Mouse (Mus musculus): ENCODE results near the gene Wrap53.
A peak's percentile ranks its signal among the peaks of the same experiment; 100 is the strongest.
"Not testable (repeated sequence)": the region's sequence is repeated elsewhere in the genome, so short reads cannot be mapped to it uniquely, and the experiment has no call there.

Wrap53 gene

DNA sequence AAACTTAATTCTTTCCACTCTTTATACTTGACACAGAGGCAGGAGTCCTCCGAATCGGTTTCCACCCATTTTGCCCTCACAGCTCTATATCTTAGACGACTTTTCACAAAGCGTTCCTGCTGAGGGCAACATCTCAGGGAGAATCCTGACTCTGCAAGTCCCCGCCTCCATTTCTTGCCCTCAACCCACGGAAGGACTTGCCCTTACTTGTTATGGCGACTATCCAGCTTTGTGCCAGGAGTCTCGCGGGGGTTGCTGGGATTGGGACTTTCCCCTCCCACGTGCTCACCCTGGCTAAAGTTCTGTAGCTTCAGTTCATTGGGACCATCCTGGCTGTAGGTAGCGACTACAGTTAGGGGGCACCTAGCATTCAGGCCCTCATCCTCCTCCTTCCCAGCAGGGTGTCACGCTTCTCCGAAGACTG, at the start of gene Wrap53, which contains the start of gene Trp53:
Gene Wrap53 (minus strand): TSS at position 165 of the 424 bp plus-strand sequence.
Gene Trp53 (plus strand): TSS at position 269 of the 424 bp plus-strand sequence.
- peak; percentile 78 to 86 for DNase-seq (ENCODE audit: low read depth in 1 of 2, low spot score in 2 of 2)

DNA sequence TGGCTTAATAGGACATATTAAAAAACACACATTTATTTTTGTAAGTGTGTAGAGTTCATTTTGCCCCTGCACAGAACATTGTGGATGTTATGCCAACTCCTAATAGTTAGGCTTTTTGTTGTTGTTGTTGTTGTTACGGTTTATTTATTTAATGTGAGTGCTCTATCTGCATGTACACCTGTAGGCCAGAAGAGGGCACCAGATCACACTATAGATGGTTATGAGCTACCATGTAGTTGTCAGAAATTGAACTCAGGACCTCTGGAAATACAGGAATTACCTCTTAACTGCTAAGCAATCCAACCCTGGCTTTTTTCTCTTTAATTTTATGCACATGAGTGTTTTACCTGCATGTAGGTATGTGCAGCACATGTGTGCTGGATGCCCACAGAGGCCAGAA, 49.7 kb upstream of the Wrap53 start:
- no peak for DNase-seq (ENCODE audit: low read depth in 1 of 2, low spot score in 2 of 2)

DNA sequence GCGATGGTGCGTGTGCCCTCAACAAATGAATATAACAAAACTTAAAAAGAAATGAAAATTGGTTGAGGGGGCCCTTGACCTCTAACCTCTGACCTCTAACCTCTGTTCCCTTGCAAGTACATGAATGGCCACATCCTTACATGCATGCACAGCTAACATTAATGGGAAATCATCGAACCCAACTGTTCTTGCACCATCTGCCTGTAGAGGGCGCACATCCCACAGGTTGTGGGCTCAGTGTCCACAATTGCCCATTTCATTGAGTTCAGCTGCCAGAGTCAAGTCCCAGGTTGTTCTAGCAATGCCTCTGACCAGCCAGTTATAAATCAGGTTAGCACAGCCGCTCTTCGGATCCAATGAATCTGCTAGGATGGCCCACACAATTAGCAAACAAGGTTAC, 48.2 kb upstream of the Wrap53 start:
- DNase-seq (ENCODE audit: low read depth in 1 of 2, low spot score in 2 of 2), result peak in 1 of 2 experiments; percentile 59

DNA sequence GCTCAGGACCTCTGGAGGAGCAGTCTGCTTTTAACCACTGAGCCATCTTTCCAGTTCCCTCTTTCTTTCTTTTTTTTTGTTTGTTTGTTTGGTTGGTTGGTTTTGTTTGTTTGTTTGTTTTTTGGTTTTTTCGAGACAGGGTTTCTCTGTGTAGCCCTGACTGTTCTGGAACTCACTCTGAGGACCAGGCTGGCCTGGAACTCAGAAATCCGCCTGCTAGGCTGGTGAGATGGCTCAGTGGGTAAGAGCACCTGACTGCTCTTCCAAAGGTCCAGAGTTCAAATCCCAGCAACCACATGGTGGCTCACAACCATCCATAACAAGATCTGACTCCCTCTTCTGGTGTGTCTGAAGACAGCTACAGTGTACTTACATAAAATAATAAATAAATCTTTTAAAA, 44.3 kb upstream of the Wrap53 start:
- not testable (repeated sequence) for DNase-seq (ENCODE audit: low read depth in 1 of 2, low spot score in 2 of 2)

DNA sequence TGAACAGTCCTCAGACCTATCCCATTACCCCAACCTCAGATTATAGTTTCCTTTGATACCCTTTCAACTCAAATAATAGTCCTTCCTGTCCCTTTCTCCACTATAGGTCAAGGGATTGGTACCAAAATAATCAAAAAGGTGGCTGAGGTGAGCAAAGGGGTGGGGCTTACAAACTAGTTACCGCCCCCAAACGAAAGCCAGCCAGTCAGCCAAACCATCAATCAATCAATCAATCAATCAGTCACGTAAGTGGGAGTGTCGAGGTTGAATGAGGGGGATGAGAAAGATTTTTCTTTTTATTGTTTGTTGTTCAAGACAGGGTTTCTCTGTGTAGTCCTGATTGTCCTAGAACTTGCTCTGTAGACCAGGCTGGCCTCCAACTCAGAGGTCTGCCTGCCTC, 43.0 kb upstream of the Wrap53 start:
- DNase-seq (ENCODE audit: low read depth in 1 of 2, low spot score in 2 of 2), result no peak

DNA sequence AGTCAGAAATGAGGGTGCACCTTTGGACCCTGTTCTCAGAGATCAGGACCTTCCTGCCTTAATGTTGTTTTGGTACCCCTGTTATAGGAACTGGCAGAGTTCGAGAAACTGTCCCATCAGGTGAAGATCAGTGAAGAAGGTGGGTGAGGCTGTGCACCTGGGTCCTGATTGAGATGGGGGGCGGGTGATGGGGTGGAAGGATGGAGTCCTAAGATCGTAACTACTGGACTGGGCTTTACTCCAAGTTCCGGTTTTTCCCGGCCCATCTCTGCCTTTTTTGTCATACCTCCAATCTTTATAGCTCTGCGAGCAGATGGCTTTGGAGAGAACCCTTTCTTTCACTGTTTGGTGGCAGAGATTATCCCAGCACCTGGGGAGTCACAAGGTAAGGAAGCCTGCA, 42.4 kb upstream of the Wrap53 start:
- DNase-seq (ENCODE audit: low read depth in 1 of 2, low spot score in 2 of 2), result no peak

DNA sequence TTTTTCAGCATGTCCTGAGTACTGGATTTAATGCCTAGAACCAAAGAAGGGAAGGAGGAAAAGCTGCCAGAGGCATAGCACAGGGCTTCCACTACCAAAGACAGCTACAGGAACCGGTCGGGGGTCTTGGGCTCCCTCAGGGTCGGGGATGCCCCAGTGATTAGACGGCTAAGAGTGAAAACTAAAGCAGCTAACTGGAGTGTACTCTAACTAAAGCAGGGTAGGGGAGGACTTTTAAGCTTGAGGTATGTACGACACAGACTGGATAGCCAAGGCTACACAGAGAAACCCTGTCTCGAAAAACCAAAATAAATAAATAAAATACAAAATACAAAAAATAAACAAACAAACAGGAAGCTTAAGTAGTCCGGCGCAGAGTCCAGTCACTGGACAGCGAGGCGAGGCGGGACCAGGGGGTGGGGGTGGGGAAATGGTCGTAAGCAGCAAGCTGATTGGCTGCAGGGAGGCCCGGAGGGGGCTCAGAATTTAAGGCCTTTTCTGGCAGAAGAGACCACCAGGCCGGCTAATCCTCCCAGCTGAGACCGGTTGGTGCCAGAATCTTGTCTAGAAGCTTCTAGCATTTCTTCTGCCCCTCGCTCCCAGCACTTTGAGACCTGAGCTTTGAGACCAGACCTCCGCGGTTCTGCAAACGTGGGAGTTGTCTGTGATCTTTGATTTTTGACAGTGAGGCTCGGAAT, 41.7 kb upstream of the Wrap53 start, which contains the start of gene Sat2:
Gene Sat2 (plus strand): TSS at position 454 of the 698 bp plus-strand sequence.
- no peak for DNase-seq (ENCODE audit: low read depth in 1 of 2, low spot score in 2 of 2)

DNA sequence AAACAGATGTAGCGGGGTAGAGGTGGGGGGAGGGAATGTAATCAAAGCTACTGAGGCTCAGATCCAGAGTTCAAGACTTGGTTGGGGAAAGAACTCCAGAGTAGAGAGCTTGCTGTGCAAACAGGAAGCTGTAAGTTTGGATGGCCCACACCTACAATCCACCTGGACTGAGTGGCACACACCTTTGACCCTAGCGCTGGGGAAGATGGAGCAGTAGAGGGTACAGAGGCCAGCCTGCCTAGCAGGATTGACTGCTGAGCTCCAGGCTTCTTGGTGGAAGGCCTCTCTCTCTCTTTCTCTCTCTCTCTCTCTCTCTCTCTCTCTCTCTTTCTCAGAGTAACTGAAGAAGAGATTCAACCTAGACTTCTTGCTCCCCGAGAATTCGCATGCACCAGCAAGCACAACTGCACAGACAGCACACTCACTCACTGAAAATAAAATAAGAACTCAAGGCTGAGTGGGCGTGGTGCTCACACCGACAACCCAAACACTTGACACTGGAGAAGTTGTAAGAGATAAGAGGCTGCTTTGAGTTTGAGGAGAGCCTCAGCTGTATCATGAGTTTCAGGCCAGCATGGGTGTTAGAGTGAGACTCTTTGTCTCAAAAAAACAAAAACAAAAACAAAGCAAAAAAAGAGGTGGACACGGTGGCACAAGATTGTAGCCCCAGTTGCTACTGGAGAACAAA, 40.5 kb upstream of the Wrap53 start:
- no peak for DNase-seq (ENCODE audit: low read depth in 1 of 2, low spot score in 2 of 2)

DNA sequence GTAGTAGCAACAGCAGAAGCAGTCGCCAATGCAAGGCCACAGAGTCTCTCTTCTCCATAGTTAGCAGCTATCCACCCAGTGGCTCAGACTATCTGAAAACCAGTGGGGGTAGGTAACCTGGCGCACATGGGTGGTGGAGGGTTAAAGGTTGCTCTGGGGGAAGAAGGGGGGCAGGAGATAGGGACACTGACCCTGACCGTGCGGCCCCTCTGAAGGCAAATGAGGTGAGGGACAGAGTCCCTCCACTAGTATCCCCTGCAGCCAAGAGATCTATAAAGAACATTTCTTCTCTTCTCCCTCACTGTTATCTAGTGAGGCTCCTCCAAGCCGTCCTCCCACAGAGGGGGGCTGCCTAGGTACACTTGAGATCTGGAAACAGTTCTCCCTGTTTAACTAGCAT, 37.8 kb upstream of the Wrap53 start, which contains the start of gene Shbg:
Gene Shbg (minus strand): TSS at position 101 of the 400 bp plus-strand sequence.
- DNase-seq (ENCODE audit: low read depth in 1 of 2, low spot score in 2 of 2), result no peak

DNA sequence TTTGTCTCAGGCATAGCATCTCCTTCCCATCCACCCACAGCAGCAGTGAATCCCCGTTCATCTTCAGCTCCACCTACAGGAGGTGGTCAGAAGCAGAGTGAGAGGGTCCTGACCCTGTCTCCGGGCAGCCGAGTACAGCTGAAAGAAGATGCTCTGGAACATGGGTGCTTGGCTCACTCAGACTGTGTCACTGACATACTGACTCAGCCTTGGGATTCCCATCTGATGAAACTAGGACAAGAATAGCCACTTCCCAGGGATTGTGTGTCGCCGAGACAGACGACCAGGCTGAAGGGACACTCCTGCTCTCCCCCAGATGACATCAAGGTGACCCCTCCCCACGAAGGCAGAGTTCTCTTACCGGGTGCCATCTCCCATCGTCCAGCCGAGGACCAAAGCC, 36.7 kb upstream of the Wrap53 start:
- no peak for DNase-seq (ENCODE audit: low read depth in 1 of 2, low spot score in 2 of 2)

DNA sequence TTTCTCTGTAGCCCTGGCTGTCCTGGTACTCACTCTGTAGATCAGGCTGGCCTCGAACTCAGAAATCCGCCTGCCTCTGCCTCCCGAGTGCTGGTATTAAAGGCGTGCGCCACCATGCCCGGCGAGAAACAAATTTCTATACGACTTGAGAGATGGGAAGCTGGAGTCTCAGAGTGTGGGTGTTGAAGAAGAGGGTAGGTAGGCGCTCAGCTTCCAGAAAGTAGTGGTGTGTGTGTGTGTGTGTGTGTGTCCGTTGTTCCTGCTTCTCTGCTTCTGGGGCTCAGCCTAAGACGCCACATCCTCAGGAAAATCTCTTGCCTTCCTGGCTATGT, 34.2 kb upstream of the Wrap53 start:
- DNase-seq (ENCODE audit: low read depth in 1 of 2, low spot score in 2 of 2), result not testable (repeated sequence)

DNA sequence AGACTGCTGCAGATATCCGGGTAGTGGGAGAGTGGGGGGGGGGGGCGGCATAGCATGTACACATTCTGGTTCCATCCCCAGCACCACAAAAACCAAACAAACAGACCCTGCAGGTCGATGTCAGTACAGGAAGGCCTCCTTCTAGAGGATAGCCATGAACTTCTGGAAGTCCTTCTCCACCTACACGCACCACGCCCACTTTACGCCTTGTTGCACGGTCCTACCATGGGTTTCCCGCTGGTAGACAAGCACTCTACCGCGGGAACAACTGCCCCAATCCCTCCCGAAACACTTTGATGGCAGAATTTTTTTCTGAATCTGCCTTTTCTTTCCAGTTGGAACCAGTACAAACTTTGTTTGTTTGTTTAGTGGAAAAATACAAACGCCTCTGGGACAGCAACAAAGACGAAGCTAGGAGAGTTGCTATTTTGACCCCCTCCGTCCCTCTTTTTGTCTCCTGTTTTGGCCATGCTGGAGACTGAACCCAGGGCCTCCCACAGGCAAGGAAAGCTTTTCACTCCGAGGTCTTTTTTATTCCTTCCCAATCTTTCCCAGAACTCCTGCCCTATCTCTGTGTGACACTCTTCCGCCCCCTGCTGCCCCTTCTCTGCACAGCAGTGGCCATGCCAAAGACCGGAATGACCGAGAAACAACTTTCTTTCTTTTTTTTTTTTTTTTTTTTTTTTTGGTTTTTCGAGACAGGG, 33.6 kb upstream of the Wrap53 start:
- DNase-seq (ENCODE audit: low read depth in 1 of 2, low spot score in 2 of 2), result peak in 1 of 2 experiments; percentile 43

DNA sequence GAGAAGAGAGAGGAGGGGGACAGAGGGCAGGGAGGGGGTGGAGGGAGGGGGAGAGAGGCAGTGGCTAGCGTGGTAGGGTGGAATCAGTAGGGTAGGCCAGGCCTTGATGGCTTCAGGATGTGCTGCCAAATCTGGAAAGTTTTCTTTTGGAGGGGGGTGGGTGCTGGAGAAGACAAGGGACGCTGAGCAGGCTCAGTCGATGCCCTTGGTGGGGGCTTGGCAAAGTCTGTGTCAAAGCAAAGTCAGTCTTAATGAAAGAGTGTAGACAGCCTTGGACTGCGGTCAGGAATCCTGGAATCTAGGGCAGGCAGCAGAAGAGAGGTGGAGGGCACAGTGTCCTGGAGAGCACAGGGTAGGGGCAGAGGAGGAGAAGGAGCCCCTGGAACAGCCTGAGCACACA, 30.8 kb upstream of the Wrap53 start:
- no peak for DNase-seq (ENCODE audit: low read depth in 1 of 2, low spot score in 2 of 2)

DNA sequence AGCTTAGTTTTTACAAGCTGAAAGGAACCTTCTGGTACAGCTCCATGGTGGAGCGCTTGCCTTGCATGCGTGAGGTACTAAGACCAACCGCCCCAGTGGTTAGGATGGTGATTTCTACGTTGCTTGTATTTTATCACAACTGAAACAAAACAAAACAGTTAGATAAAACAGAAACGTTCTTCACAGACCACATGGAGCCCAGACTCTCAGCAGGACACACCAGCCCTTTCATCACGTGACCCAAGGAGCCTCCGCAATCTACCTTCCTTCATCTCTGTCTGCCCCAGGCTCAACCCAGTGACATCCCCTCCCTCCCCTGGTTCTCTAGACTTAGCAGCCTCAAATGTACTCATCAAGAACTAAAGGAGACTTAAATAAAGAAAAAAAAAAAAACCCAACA, 29.4 kb upstream of the Wrap53 start:
- no peak for DNase-seq (ENCODE audit: low read depth in 1 of 2, low spot score in 2 of 2)

DNA sequence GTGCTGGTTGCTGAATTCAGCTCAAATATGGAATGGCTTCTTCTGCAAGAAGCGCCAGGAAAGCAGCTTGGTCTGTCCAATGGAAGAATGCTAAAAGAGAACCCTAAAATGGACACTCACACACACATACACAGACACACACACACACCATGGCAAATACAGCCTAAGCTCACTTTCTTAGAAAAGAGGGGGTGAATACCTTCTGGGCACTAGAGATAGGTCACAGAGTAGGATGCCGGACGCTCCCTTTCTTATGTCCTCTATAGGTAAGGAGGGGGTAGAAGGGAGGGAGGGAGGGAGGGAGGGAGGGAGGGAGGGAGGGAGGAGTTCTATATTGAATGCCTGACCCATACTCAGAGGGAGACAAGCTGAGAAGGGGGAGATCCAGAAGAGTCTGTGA, 28.5 kb upstream of the Wrap53 start:
- no peak for DNase-seq (ENCODE audit: low read depth in 1 of 2, low spot score in 2 of 2)

DNA sequence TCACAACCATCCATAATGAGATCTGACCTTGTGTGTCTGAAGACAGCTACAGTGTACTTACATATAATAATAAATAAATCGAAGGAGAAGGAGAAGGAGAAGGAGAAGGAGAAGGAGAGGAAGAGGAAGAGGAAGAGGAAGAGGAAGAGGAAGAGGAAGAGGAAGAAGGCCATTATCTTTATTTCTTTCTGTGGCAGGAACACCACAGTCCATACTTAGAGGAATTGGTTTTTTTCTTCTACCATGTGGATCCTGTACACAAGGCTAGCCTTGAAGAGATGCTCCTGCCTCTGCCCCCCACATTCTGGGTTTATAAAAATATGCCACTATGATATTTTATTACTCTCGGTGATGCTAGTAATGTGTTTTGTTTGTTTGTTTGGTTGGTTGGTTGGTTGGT, 26.8 kb upstream of the Wrap53 start:
- no peak for DNase-seq (ENCODE audit: low read depth in 1 of 2, low spot score in 2 of 2)

DNA sequence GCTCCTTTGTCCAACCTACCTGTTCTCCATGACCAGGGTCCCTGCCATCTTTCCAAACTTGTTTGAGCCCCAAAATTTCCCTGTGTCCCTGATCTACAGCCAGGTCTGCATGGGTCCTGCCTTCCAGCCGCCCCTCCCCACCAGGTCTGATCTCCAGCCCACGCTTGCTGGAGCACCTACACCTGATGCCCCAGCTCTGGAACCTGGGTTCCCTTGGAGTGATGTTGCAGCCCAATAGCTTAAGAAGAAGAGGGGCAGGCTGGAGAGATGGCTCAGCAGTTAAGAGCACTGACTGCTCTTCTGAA, 26.4 kb upstream of the Wrap53 start:
- DNase-seq (ENCODE audit: low read depth in 1 of 2, low spot score in 2 of 2), result no peak

DNA sequence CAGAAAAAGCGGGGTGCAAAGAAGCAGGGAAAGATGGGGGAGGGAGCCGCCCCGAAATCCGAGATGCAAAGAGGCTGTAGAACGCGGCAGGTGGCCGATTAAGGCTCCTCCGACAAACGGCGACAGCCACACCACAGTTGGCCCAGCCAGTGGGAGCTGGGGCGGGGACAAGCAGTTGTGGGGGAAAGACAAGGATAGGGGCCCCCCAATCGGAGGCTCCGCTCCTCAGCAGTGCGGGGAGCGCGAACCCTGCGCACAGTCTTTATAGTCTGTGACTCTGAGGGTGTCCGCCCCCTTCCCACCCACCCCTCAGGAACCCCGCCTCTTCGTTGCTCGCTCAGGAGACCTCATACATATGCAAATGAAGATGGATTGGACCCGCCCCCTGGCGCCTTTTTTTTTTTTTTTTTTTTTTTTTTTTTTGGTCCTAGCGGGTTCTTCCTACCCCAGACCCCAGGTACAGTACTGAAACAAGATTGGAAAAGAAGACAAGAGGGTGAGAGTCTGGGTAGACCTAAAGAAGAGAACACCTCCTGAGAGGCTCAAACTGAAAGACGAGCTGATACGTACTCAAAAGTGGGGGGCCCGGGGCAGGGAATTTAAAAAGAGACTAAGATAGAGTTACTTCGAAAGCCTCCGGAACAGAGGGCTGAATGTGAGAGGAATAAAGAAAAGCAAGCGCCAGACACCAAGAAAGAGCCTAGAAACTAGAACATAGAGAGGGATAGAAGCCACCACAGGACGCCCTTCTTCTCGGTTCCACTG, 25.9 kb upstream of the Wrap53 start, which contains the start of gene Atp1b2:
Gene Atp1b2 (minus strand): TSS at position 217 of the 765 bp plus-strand sequence.
- DNase-seq (ENCODE audit: low read depth in 1 of 2, low spot score in 2 of 2), result no peak

DNA sequence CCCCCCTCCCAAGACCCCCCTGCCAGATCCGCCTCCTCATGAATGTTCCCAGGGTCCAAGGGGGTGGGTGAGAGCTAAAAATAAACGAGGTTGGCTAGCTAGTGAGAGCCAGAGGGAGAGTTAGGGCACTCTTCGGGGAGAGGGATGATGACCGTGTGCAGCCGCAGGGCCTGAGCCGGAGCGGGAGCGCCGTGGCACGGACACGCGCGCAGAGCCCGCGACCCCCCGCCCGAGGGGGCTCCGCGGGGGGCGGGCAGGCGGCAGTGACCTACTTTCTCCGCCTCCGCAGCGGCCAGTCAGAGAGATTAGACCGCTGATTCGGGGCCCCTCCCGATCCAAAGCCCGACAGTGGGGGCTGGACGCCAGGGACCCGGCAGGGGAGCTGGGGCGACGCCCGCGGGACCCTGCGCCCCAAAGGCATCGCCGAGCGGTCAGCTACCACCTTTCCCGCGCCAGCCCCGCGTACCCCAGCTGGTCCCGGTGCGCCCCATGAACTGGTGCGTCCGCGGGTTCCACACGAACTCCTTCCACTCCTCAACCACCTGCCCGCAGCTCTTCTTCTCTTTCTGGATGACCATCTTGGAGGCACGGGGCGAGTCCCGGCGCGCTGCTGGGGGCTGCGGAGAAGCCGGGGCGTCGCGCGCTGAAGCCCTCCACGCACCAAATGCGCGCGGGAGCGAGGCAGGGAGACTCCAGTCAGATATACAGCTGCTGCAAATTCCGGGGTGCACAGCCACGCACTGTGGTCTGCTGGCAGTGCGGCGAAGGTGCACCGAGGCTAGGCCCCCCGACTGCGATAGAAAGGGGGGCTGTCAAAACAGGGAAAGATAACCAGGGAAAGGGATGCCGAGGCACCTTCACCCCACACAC, 25.0 kb upstream of the Wrap53 start:
- no peak for DNase-seq (ENCODE audit: low read depth in 1 of 2, low spot score in 2 of 2)

DNA sequence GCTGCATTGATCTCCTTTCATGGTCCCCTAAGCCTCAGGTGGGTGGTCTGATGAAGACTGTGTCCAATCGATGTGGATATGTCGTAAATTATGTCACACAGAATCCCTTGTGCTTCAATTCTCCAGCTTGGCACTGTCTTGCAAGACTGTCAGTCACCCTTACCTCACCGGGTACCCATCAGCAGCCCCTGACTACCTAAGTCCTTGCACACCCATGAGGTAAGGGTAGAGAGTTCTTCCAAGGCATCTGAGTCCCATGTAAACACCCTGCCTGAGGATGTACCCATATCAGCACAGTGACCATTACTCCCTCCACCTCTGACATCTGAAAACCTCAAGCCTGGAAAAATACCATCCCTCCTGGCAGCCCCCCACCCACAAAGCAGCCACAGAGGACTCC, 24.3 kb upstream of the Wrap53 start:
- no peak for DNase-seq (ENCODE audit: low read depth in 1 of 2, low spot score in 2 of 2)
